Mouse (Mus musculus) forebrain, embryonic 10.5 days (tissue): ENCODE measurements at regions not wholly inside any gene's neighbourhood (a gene's known extent, or its start where the extent isn't known, plus 50 kb on each side); places are given as distances from the start of the nearest gene placed in this dataset.

ENCODE experiments used
- DNase-seq: peaks from one replicate; pipeline ENCODE4 v3.0.0-alpha.2; 2017; ENCODE audit warnings: low spot score; ENCODE audit errors: extremely low spot score
- H3K27ac ChIP-seq: fragments of 300-500 bp; sonication (generic); 2 replicates; pipeline ENCODE4 v1.5.1; 2016; ENCODE audit warnings: mild to moderate bottlenecking
- H3K27me3 ChIP-seq: fragments of 300-500 bp; sonication (generic); 2 replicates; pipeline ENCODE4 v1.6.1; 2016; ENCODE audit warnings: mild to moderate bottlenecking; ENCODE audit not compliant: poor library complexity, severe bottlenecking
- H3K36me3 ChIP-seq: fragments of 300-500 bp; sonication (generic); replicated peaks from 2 replicates; pipeline ENCODE4 v1.6.1; 2016; ENCODE audit warnings: mild to moderate bottlenecking, moderate library complexity
- H3K4me1 ChIP-seq: fragments of 300-500 bp; sonication (generic); 2 replicates; pipeline ENCODE4 v1.6.1; 2016
- H3K4me3 ChIP-seq: fragments of 300-500 bp; sonication (generic); 2 replicates; pipeline ENCODE4 v1.5.1; 2016; ENCODE audit warnings: mild to moderate bottlenecking, moderate library complexity
- H3K9me3 ChIP-seq: fragments of 300-500 bp; sonication (generic); 2 replicates; pipeline ENCODE4 v1.6.1; 2016; ENCODE audit warnings: mild to moderate bottlenecking, moderate library complexity
- WGBS: fragments of 180-500 bp; shearing (Covaris S2); methylation state at CpG from one replicate; pipeline ENCODE4 v1.1.7; 2016; 5-methylcytosine and 5-hydroxymethylcytosine counted together

- 85% methylated on average over 3 of the region's 3 CpGs for WGBS
- Histone ChIP-seq H3K27me3 (no peaks in the 10 kb centered on the region), H3K4me1 (no peaks in the 10 kb centered on the region), H3K27ac (no peak overlapping the region), H3K36me3 (no peaks in the 10 kb centered on the region), H3K4me3 (no peak overlapping the region), H3K9me3 (no peaks in the 10 kb centered on the region)
- DNase-seq = no peak
Observed at GRCm38 (mm10) chr9:94467846-94468245, 70.0 kb downstream of the 1190002N15Rik start.

GRCm38 (mm10) chr9:94456085-94456531 lies 81.8 kb downstream of the 1190002N15Rik start:
- Histone ChIP-seq H3K4me1 (peaks cover 10% of the 10 kb centered on the region; the same call in 1 of the 2 replicates), H3K36me3 (no peaks in the 10 kb centered on the region), H3K27me3 (no peaks in the 10 kb centered on the region), H3K9me3 (no peaks in the 10 kb centered on the region), H3K27ac (no peak overlapping the region), H3K4me3 (no peak overlapping the region)
- WGBS = 74% methylated on average over 6 of the region's 6 CpGs
- no peak for DNase-seq

GRCm38 (mm10) chr9:94455466-94455865 lies 82.4 kb downstream of the 1190002N15Rik start:
- WGBS = 93% methylated on average over 7 of the region's 7 CpGs
- H3K9me3 ChIP-seq = no peaks in the 10 kb centered on the region
- no peaks in the 10 kb centered on the region for H3K27me3 ChIP-seq
- DNase-seq = no peak
- H3K4me1 ChIP-seq = peaks cover 10% of the 10 kb centered on the region; the same call in 1 of the 2 replicates
- no peak overlapping the region for H3K27ac ChIP-seq
- H3K4me3 ChIP-seq = no peak overlapping the region
- no peaks in the 10 kb centered on the region for H3K36me3 ChIP-seq

GRCm38 (mm10) chr9:94449911-94450310 lies 88.0 kb downstream of the 1190002N15Rik start:
- Histone ChIP-seq H3K27ac (no peak overlapping the region), H3K4me3 (no peak overlapping the region), H3K4me1 (no peaks in the 10 kb centered on the region), H3K27me3 (no peaks in the 10 kb centered on the region), H3K9me3 (no peaks in the 10 kb centered on the region), H3K36me3 (no peaks in the 10 kb centered on the region)
- WGBS = 85% methylated on average over 8 of the region's 8 CpGs
- no peak for DNase-seq

- H3K27ac ChIP-seq = no peak overlapping the region
- H3K4me1 ChIP-seq = no peaks in the 10 kb centered on the region
- H3K27me3 ChIP-seq = no peaks in the 10 kb centered on the region
- no peaks in the 10 kb centered on the region for H3K9me3 ChIP-seq
- 76% methylated on average over 8 of the region's 8 CpGs for WGBS
- DNase-seq = no peak
- no peak overlapping the region for H3K4me3 ChIP-seq
- H3K36me3 ChIP-seq = no peaks in the 10 kb centered on the region
Observed at GRCm38 (mm10) chr9:94446182-94446763, 91.6 kb downstream of the 1190002N15Rik start.

GRCm38 (mm10) chr9:94444140-94444789 lies 93.6 kb downstream of the 1190002N15Rik start:
- no peak for DNase-seq
- no peaks in the 10 kb centered on the region for H3K4me1 ChIP-seq
- H3K4me3 ChIP-seq = no peak overlapping the region
- no peaks in the 10 kb centered on the region for H3K27me3 ChIP-seq
- no peak overlapping the region for H3K27ac ChIP-seq
- 80% methylated on average over 5 of the region's 5 CpGs for WGBS
- no peaks in the 10 kb centered on the region for H3K9me3 ChIP-seq
- no peaks in the 10 kb centered on the region for H3K36me3 ChIP-seq

- Histone ChIP-seq H3K36me3 (no peaks in the 10 kb centered on the region), H3K4me3 (no peak overlapping the region), H3K4me1 (no peaks in the 10 kb centered on the region), H3K27ac (no peak overlapping the region), H3K9me3 (no peaks in the 10 kb centered on the region), H3K27me3 (no peaks in the 10 kb centered on the region)
- WGBS = 90% methylated on average over 4 of the region's 4 CpGs
- DNase-seq = no peak
Observed at GRCm38 (mm10) chr9:94441393-94441792, 96.5 kb downstream of the 1190002N15Rik start.

GRCm38 (mm10) chr9:94433468-94433867 lies 104.4 kb downstream of the 1190002N15Rik start:
- no peak overlapping the region for H3K4me3 ChIP-seq
- no peaks in the 10 kb centered on the region for H3K9me3 ChIP-seq
- H3K27me3 ChIP-seq = no peaks in the 10 kb centered on the region
- no peak overlapping the region for H3K27ac ChIP-seq
- DNase-seq = no peak
- no peaks in the 10 kb centered on the region for H3K4me1 ChIP-seq
- H3K36me3 ChIP-seq = no peaks in the 10 kb centered on the region

GRCm38 (mm10) chr9:94432144-94432747 lies 105.6 kb downstream of the 1190002N15Rik start:
- WGBS = 94% methylated on average over 3 of the region's 3 CpGs
- Histone ChIP-seq H3K9me3 (no peaks in the 10 kb centered on the region), H3K27ac (no peak overlapping the region), H3K36me3 (no peaks in the 10 kb centered on the region), H3K27me3 (no peaks in the 10 kb centered on the region), H3K4me1 (no peaks in the 10 kb centered on the region), H3K4me3 (no peak overlapping the region)
- no peak for DNase-seq

- Histone ChIP-seq H3K4me1 (no peaks in the 10 kb centered on the region), H3K27ac (no peak overlapping the region), H3K9me3 (no peaks in the 10 kb centered on the region), H3K27me3 (no peaks in the 10 kb centered on the region), H3K4me3 (no peak overlapping the region), H3K36me3 (no peaks in the 10 kb centered on the region)
- no peak for DNase-seq
- WGBS = 92% methylated on average over 3 of the region's 3 CpGs
Observed at GRCm38 (mm10) chr9:94431540-94431939, 106.3 kb downstream of the 1190002N15Rik start.

- no peaks in the 10 kb centered on the region for H3K36me3 ChIP-seq
- no peaks in the 10 kb centered on the region for H3K4me1 ChIP-seq
- no peak for DNase-seq
- H3K27ac ChIP-seq = no peak overlapping the region
- H3K4me3 ChIP-seq = no peak overlapping the region
- no peaks in the 10 kb centered on the region for H3K27me3 ChIP-seq
- 91% methylated on average over 6 of the region's 6 CpGs for WGBS
- H3K9me3 ChIP-seq = no peaks in the 10 kb centered on the region
Observed at GRCm38 (mm10) chr9:94430996-94431395, 106.9 kb downstream of the 1190002N15Rik start.

- no peak overlapping the region for H3K4me3 ChIP-seq
- no peak for DNase-seq
- H3K4me1 ChIP-seq = peaks cover 3% of the 10 kb centered on the region; the same call in 1 of the 2 replicates
- H3K36me3 ChIP-seq = no peaks in the 10 kb centered on the region
- no peak overlapping the region for H3K27ac ChIP-seq
- H3K27me3 ChIP-seq = no peaks in the 10 kb centered on the region
- H3K9me3 ChIP-seq = no peaks in the 10 kb centered on the region
- WGBS = 96% methylated on average over 5 of the region's 5 CpGs
Observed at GRCm38 (mm10) chr9:94426740-94427139, 111.1 kb downstream of the 1190002N15Rik start.

- 49% methylated on average over 6 of the region's 6 CpGs for WGBS
- Histone ChIP-seq H3K36me3 (no peaks in the 10 kb centered on the region), H3K9me3 (no peaks in the 10 kb centered on the region), H3K27ac (no peak overlapping the region), H3K4me3 (no peak overlapping the region), H3K27me3 (no peaks in the 10 kb centered on the region), H3K4me1 (peaks cover 3% of the 10 kb centered on the region; the same call in 1 of the 2 replicates)
- DNase-seq = no peak
Observed at GRCm38 (mm10) chr9:94425804-94426203, 112.1 kb downstream of the 1190002N15Rik start.
